Mouse (Mus musculus): Measurements from ENCODE around the gene Gng11. TPM values are rescaled to one million over a fixed set of nuclear protein-coding genes. Genes with fewer than 3 reads are reported as not detected.

Gng11 gene
- polyA plus RNA-seq, 1 experiment: 19.0 TPM

GRCm38 (mm10) chr6:4052843-4053242, 49.1 kb downstream of the Gng11 start:
- H3K4me3 ChIP-seq (ENCODE audit: insufficient read depth, low read length): no peak overlapping the region
- no peaks in the 10 kb centered on the region for H3K4me1 ChIP-seq (ENCODE audit: control insufficient read depth, insufficient read depth, low read length)
- TF ChIP-seq POLR2A (IDR thresholded peaks at IDR 0.05; ENCODE audit: extremely low read depth, insufficient read depth, low read length): no peak
- TF ChIP-seq CTCF (IDR thresholded peaks at IDR 0.05; ENCODE audit: extremely low read depth, insufficient read depth, low read length): no peak
- no peak overlapping the region for H3K27ac ChIP-seq (ENCODE audit: insufficient read depth, low read length)

- no peak overlapping the region for H3K4me3 ChIP-seq (ENCODE audit: insufficient read depth, low read length)
Measured at GRCm38 (mm10) chr6:4054387-4054786, 50.7 kb downstream of the Gng11 start.

More at GRCm38 (mm10) chr6:4054387-4054786, 50.7 kb downstream of the Gng11 start:
- Histone ChIP-seq H3K4me1 (ENCODE audit: control insufficient read depth, insufficient read depth, low read length) (no peaks in the 10 kb centered on the region), H3K27ac (ENCODE audit: insufficient read depth, low read length) (no peak overlapping the region)
- TF ChIP-seq POLR2A (IDR thresholded peaks at IDR 0.05; ENCODE audit: extremely low read depth, insufficient read depth, low read length): no peak
- TF ChIP-seq CTCF (IDR thresholded peaks at IDR 0.05; ENCODE audit: extremely low read depth, insufficient read depth, low read length): no peak

Other genes with a start within 250 kb of the Gng11 start
- gene Calcr, start 239.2 kb upstream of the Gng11 start, polyA plus RNA-seq (2012; rRNA removed): not detected in 2 replicates
- 0.19 TPM in 1 of 2 replicates, not detected in the other for gene Tfpi2, start 15.0 kb upstream of the Gng11 start, polyA plus RNA-seq (2012; rRNA removed)
- not detected in 2 replicates for gene Gngt1, start 10.1 kb upstream of the Gng11 start, polyA plus RNA-seq (2012; rRNA removed)
- gene Bet1, start 83.1 kb downstream of the Gng11 start, polyA plus RNA-seq (2012; rRNA removed): 22.1 and 23.6 TPM in 2 replicates